Mouse (Mus musculus) thymus, adult 2 months (tissue): ENCODE data around the gene Ptges3. TPM values are rescaled to one million over a fixed set of nuclear protein-coding genes. Genes with fewer than 3 reads are reported as not detected.
"Not testable (repeated sequence)": the region's sequence is repeated elsewhere in the genome, so short reads cannot be mapped to it uniquely, and the experiment has no call there.

ENCODE experiments used
- DNase-seq: peaks from one replicate; pipeline ENCODE4 v3.0.0; 2021
- H3K27ac ChIP-seq: fragments of 200-500 bp; 2 replicates; pipeline ENCODE4 v1.5.1; 2012; ENCODE audit warnings: low read length, control low read depth; ENCODE audit not compliant: control insufficient read depth, insufficient read depth
- H3K27me3 ChIP-seq: fragments of 200-500 bp; 2 replicates; pipeline ENCODE4 v1.6.1; 2012; ENCODE audit warnings: mild to moderate bottlenecking, low read length, moderate library complexity, mixed read lengths; ENCODE audit not compliant: control insufficient read depth, insufficient read depth
- H3K36me3 ChIP-seq: fragments of 200-500 bp; 2 replicates; pipeline ENCODE4 v1.6.1; 2012; ENCODE audit warnings: mild to moderate bottlenecking, low read length, moderate library complexity; ENCODE audit not compliant: control insufficient read depth, insufficient read depth
- H3K4me1 ChIP-seq: fragments of 200-500 bp; replicated peaks from 2 replicates; pipeline ENCODE4 v1.6.1; 2012; ENCODE audit warnings: low read length; ENCODE audit not compliant: control insufficient read depth, insufficient read depth
- H3K4me3 ChIP-seq: fragments of 200-500 bp; 2 replicates; pipeline ENCODE4 v1.5.1; 2012; ENCODE audit warnings: mild to moderate bottlenecking, low read length, control low read depth, moderate library complexity; ENCODE audit not compliant: control insufficient read depth, insufficient read depth
- CTCF ChIP-seq: fragments of 200-500 bp; IDR thresholded peaks from 2 replicates; pipeline ENCODE4 v1.5.1; 2012; ENCODE audit warnings: mild to moderate bottlenecking, control low read depth, low read length, moderate library complexity, borderline replicate concordance; ENCODE audit not compliant: control insufficient read depth, poor library complexity, insufficient read depth; ENCODE audit errors: extremely low read depth
- POLR2A ChIP-seq: fragments of 200-500 bp; IDR thresholded peaks from 2 replicates; pipeline ENCODE4 v1.6.1; 2012; ENCODE audit warnings: mild to moderate bottlenecking, low read length, control low read depth, moderate library complexity; ENCODE audit not compliant: control insufficient read depth, poor library complexity, insufficient read depth; ENCODE audit errors: extremely low read depth
- WGBS: fragments of 180-500 bp; shearing (Covaris S2); methylation state at CpG from one replicate; pipeline ENCODE4 v1.1.7; 2018; 5-methylcytosine and 5-hydroxymethylcytosine counted together
- polyA plus RNA-seq: library from polyadenylated mRNA; depleted of rRNA; stranded (reverse); fragments of >200 nt; gene quantifications from 2 replicates; pipeline ENCODE4 v1.2.3, GENCODE M21; 2012

Ptges3 gene
- polyA plus RNA-seq, 1 experiment, result 55.7 TPM

GRCm38 (mm10) chr10:128053001-128053400 lies 5.8 kb upstream of the Ptges3 start:
- Histone ChIP-seq H3K27ac (no peak overlapping the region), H3K4me3 (no peak overlapping the region), H3K4me1 (no peaks in the 10 kb centered on the region), H3K27me3 (no peaks in the 10 kb centered on the region), H3K36me3 (peaks cover 25% of the 10 kb centered on the region)
- 96% methylated on average over 8 of the region's 8 CpGs for WGBS
- no peak for DNase-seq
- no peak for TF ChIP-seq CTCF
- TF ChIP-seq POLR2A, result no peak

DNA sequence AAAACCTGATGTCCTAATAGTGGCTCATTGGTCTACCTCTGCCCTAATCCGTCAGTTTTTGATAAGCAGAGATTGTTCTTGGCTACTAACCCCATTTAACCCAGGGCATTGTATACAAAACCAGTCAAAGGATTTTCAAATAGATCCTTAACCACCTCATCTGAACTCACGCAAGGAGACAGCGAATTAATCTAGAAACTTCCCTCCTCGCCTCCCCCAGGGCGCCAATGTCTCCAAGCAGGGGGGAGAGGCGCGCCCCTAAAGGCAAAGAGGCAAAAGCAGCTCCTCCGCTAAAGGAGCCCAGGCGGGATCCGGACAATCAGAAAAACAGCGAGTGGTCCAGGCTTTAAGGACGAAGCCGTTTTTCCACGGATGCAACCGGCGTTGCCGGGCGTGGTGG lies 570 bp upstream of the Ptges3 start:
- Histone ChIP-seq H3K4me3 (peak overlapping the region; percentile 96), H3K27me3 (no peaks in the 10 kb centered on the region), H3K27ac (peak overlapping the region; percentile 77), H3K4me1 (peaks cover 3% of the 10 kb centered on the region; the same call in 1 of the 2 replicates), H3K36me3 (no peaks in the 10 kb centered on the region)
- no peak for TF ChIP-seq CTCF
- TF ChIP-seq POLR2A, result no peak
- 1% methylated on average over 18 of the region's 18 CpGs for WGBS
- DNase-seq, result no peak

GRCm38 (mm10) chr10:128059207-128059981 lies 640 bp downstream of the Ptges3 start:
- no peaks in the 10 kb centered on the region for H3K36me3 ChIP-seq
- H3K27me3 ChIP-seq, result no peaks in the 10 kb centered on the region
- DNase-seq, result peak; percentile 73
- WGBS, result under 1% methylated on average over 62 of the region's 62 CpGs
- peak; percentile 79 for TF ChIP-seq CTCF
- TF ChIP-seq POLR2A, result no peak
- H3K4me3 ChIP-seq, result peak overlapping the region; percentile 96
- peak overlapping the region; percentile 10 for H3K27ac ChIP-seq
- peaks cover 3% of the 10 kb centered on the region; the same call in 1 of the 2 replicates for H3K4me1 ChIP-seq

GRCm38 (mm10) chr10:128061109-128061508 lies 2.4 kb downstream of the Ptges3 start:
- Histone ChIP-seq H3K4me1 (peaks cover 3% of the 10 kb centered on the region; the same call in 1 of the 2 replicates), H3K36me3 (no peaks in the 10 kb centered on the region), H3K27me3 (no peaks in the 10 kb centered on the region), H3K27ac (no peak overlapping the region), H3K4me3 (no peak overlapping the region)
- DNase-seq, result no peak
- TF ChIP-seq CTCF, result no peak
- TF ChIP-seq POLR2A, result no peak
- WGBS, result 88% methylated on average over 5 of the region's 5 CpGs

DNA sequence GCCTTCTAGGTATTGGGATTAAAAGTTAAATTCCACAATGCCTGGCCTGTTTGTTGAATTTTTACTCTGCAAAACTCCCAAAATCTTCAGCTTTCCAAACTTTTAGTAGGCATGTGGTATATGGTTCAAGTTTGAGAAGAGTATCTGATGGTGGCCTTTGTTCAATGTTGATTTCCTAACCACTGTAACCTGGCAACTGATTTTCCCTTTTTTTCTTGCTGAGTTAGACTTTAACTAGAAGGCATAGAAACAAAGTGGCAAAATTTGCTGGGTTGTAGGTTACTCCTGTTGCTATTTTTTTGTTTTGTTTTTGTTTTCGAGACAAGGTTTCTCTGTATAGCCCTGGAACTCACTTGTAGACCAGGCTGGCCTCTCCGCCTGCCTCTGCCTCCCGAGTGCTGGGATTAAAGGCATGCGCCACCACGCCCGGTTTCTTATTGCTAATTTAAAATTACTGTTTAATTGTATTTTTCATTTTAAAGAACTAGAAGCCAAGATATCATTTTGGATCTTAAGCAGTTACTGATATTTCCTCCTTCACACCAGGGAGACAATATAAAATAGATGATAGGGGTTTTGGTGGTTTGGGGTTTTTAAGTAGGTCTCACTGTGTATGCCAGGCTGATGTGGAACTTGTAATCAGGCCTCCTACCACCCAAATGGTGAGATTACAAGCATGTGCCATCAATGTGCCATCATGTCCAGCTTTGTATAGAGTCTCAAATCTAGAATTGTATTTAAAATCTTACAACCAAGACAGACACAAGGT lies 3.7 kb downstream of the Ptges3 start:
- H3K4me1 ChIP-seq, result peaks cover 3% of the 10 kb centered on the region; the same call in 1 of the 2 replicates
- no peak overlapping the region for H3K4me3 ChIP-seq
- TF ChIP-seq POLR2A (no peak), CTCF (no peak)
- DNase-seq, result no peak
- WGBS, result 95% methylated on average over 6 of the region's 6 CpGs
- no peaks in the 10 kb centered on the region for H3K27me3 ChIP-seq
- no peak overlapping the region for H3K27ac ChIP-seq
- no peaks in the 10 kb centered on the region for H3K36me3 ChIP-seq

GRCm38 (mm10) chr10:128066072-128066471 lies 7.3 kb downstream of the Ptges3 start:
- Histone ChIP-seq H3K27me3 (no peaks in the 10 kb centered on the region), H3K4me1 (no peaks in the 10 kb centered on the region; the same call in 1 of the 2 replicates), H3K4me3 (no peak overlapping the region), H3K36me3 (peaks cover 24% of the 10 kb centered on the region), H3K27ac (no peak overlapping the region)
- DNase-seq, result no peak
- 89% methylated on average over 5 of the region's 5 CpGs for WGBS
- TF ChIP-seq POLR2A (no peak), CTCF (no peak)

- Histone ChIP-seq H3K27me3 (no peaks in the 10 kb centered on the region), H3K4me3 (no peak overlapping the region), H3K4me1 (no peaks in the 10 kb centered on the region; the same call in 1 of the 2 replicates), H3K27ac (no peak overlapping the region), H3K36me3 (peaks cover 51% of the 10 kb centered on the region)
- TF ChIP-seq CTCF, result no peak
- no peak for TF ChIP-seq POLR2A
- no peak for DNase-seq
- WGBS, result 91% methylated on average over 4 of the region's 4 CpGs
Measured at GRCm38 (mm10) chr10:128069201-128069600, 10.4 kb downstream of the Ptges3 start.

- not testable (repeated sequence) for H3K4me3 ChIP-seq, H3K27me3 ChIP-seq, DNase-seq, H3K27ac ChIP-seq, H3K4me1 ChIP-seq
- 97% methylated on average over 2 of the region's 2 CpGs for WGBS
- peaks cover 56% of the 10 kb centered on the region for H3K36me3 ChIP-seq
Measured at GRCm38 (mm10) chr10:128070432-128070831, 11.7 kb downstream of the Ptges3 start.

- H3K27me3 ChIP-seq, H3K4me1 ChIP-seq, H3K27ac ChIP-seq, H3K4me3 ChIP-seq, DNase-seq: not testable (repeated sequence)
- H3K36me3 ChIP-seq, result peaks cover 23% of the 10 kb centered on the region
- 95% methylated on average over 5 of the region's 5 CpGs for WGBS
Measured at GRCm38 (mm10) chr10:128078269-128078668, 19.5 kb downstream of the Ptges3 start.
